Mouse (Mus musculus) midbrain, embryonic 15.5 days (tissue): ENCODE results near the gene Agtpbp1. TPM values are rescaled to one million over a fixed set of nuclear protein-coding genes. Genes with fewer than 3 reads are reported as not detected.

Source experiments
- ATAC-seq: fragments of 200-750 bp; cut with Nextera tagmentation; replicated peaks from 2 replicates; pipeline ENCODE4 v1.8.0; 2017; ENCODE audit warnings: moderate TSS enrichment
- H3K27ac ChIP-seq: fragments of 300-500 bp; sonication (generic); 2 replicates; pipeline ENCODE4 v1.5.1; 2015; ENCODE audit warnings: mild to moderate bottlenecking, inconsistent platforms
- H3K27me3 ChIP-seq: fragments of 300-500 bp; sonication (generic); replicated peaks from 2 replicates; pipeline ENCODE4 v1.6.1; 2015; ENCODE audit warnings: inconsistent platforms
- H3K36me3 ChIP-seq: fragments of 300-500 bp; sonication (generic); replicated peaks from 2 replicates; pipeline ENCODE4 v1.6.1; 2015; ENCODE audit warnings: inconsistent platforms
- H3K4me1 ChIP-seq: fragments of 300-500 bp; sonication (generic); 2 replicates; pipeline ENCODE4 v1.6.1; 2015; ENCODE audit warnings: inconsistent platforms
- H3K4me2 ChIP-seq: fragments of 300-500 bp; sonication (generic); 2 replicates; pipeline ENCODE4 v1.6.1; 2015; ENCODE audit warnings: inconsistent platforms, mild to moderate bottlenecking, moderate library complexity
- H3K4me3 ChIP-seq: fragments of 300-500 bp; sonication (generic); 2 replicates; pipeline ENCODE4 v1.5.1; 2015; ENCODE audit warnings: mild to moderate bottlenecking, inconsistent platforms
- H3K9ac ChIP-seq: fragments of 300-500 bp; sonication (generic); 2 replicates; pipeline ENCODE4 v1.6.1; 2015; ENCODE audit warnings: mild to moderate bottlenecking, inconsistent platforms
- H3K9me3 ChIP-seq: fragments of 300-500 bp; sonication (generic); 2 replicates; pipeline ENCODE4 v1.6.1; 2016; ENCODE audit warnings: inconsistent platforms
- WGBS: fragments of 180-500 bp; shearing (Covaris S2); methylation state at CpG from one replicate; pipeline ENCODE4 v1.1.7; 2015; ENCODE audit warnings: mixed read lengths; 5-methylcytosine and 5-hydroxymethylcytosine counted together
- polyA plus RNA-seq: library from polyadenylated mRNA; unstranded; fragments of >200 nt; fragmentation: Nextera tagmentation; extraction: Ambion mirVana; gene quantifications from 2 replicates; pipeline ENCODE4 v1.2.1, GENCODE M21; 2015

Agtpbp1 gene
- 70.0 and 70.4 TPM in 2 replicates for polyA plus RNA-seq

- WGBS: under 1% methylated on average over 83 of the region's 83 CpGs
- Histone ChIP-seq H3K36me3 (peaks cover 9% of the 10 kb centered on the region; the same call in 1 of the 2 replicates), H3K27ac (peak within 1 kb of the TSS; percentile 82), H3K27me3 (no peaks in the 10 kb centered on the region), H3K4me2 (peak within 1 kb of the TSS; percentile 93), H3K9me3 (no peaks in the 10 kb centered on the region), H3K4me1 (peaks cover 30% of the 10 kb centered on the region), H3K9ac (peak within 1 kb of the TSS; percentile 80), H3K4me3 (peak within 1 kb of the TSS; percentile 70)
- ATAC-seq: peak; percentile 98
These were observed at the start of gene Agtpbp1, which contains the start of gene Naa35 for GRCm38 (mm10) chr13:59584947-59585647. Gene Agtpbp1, minus strand, starts transcription at chr13:59585227. Gene Naa35, plus strand, starts transcription at chr13:59585259.

- WGBS: 82% methylated on average over 5 of the region's 5 CpGs
- Histone ChIP-seq H3K4me2 (no peak overlapping the region), H3K4me3 (no peak overlapping the region), H3K27me3 (no peaks in the 10 kb centered on the region), H3K27ac (no peak overlapping the region), H3K9ac (no peak overlapping the region), H3K4me1 (no peaks in the 10 kb centered on the region), H3K9me3 (no peaks in the 10 kb centered on the region), H3K36me3 (peaks cover 64% of the 10 kb centered on the region)
- no peak for ATAC-seq
These were observed 49.6 kb upstream of the Agtpbp1 start for GRCm38 (mm10) chr13:59634637-59635036.

DNA sequence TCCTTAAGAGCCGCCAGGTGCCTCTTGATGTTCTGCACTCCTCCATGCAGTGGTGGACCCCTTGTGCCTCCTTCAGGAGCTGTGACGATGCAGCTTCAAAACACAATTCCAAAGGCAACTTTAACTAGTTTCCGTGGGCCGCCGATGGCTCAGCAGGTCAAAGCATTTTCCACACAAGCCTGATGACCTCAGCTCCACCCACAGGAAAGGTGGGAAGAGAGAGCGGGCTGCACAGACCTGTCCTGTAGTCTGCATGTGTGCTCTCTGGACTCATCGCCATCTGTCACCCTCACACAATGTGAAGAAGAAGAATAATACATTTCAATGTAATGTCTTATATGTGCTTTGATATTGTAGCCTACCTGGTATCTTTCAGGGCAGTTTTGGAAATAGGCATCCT lies 41.7 kb upstream of the Agtpbp1 start:
- WGBS: 91% methylated on average over 7 of the region's 7 CpGs
- no peak overlapping the region for H3K27ac ChIP-seq
- no peak overlapping the region for H3K4me2 ChIP-seq
- H3K27me3 ChIP-seq: no peaks in the 10 kb centered on the region
- H3K36me3 ChIP-seq: peaks cover 66% of the 10 kb centered on the region
- no peak overlapping the region for H3K4me3 ChIP-seq
- H3K9ac ChIP-seq: no peak overlapping the region
- no peaks in the 10 kb centered on the region for H3K4me1 ChIP-seq
- H3K9me3 ChIP-seq: no peaks in the 10 kb centered on the region
- ATAC-seq: no peak

DNA sequence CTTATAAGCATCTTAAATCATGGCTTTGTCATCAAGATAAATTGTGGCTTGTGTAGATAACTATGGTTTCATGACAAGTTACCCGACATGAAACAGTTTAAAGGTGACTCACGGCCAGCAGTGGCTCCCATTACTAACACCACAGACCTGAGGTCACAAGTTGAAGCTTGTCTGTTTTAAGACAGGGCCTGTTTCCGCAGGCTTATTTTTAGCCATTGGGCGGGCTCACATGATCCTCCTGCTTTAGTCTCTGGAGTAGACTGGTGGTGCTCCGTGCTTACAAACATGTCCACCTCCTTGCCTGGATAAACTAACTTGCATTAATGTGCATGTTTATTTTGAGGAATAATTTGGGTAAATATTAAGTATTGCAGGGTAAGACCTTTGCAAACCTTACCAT lies 39.9 kb upstream of the Agtpbp1 start:
- Histone ChIP-seq H3K9ac (no peak overlapping the region), H3K9me3 (no peaks in the 10 kb centered on the region), H3K4me1 (no peaks in the 10 kb centered on the region), H3K27ac (no peak overlapping the region), H3K36me3 (peaks cover 59% of the 10 kb centered on the region), H3K27me3 (no peaks in the 10 kb centered on the region), H3K4me2 (no peak overlapping the region), H3K4me3 (no peak overlapping the region)
- 89% methylated on average over 5 of the region's 5 CpGs for WGBS
- no peak for ATAC-seq

GRCm38 (mm10) chr13:59624389-59624788 lies 39.4 kb upstream of the Agtpbp1 start:
- 94% methylated on average over 3 of the region's 3 CpGs for WGBS
- ATAC-seq: no peak
- peaks cover 55% of the 10 kb centered on the region for H3K36me3 ChIP-seq

GRCm38 (mm10) chr13:59621643-59622489 lies 36.8 kb upstream of the Agtpbp1 start:
- WGBS: 92% methylated on average over 7 of the region's 7 CpGs
- peaks cover 60% of the 10 kb centered on the region for H3K36me3 ChIP-seq
- ATAC-seq: no peak

More at GRCm38 (mm10) chr13:59624389-59624788, 39.4 kb upstream of the Agtpbp1 start:
- Histone ChIP-seq H3K27ac (no peak overlapping the region), H3K27me3 (no peaks in the 10 kb centered on the region), H3K9ac (no peak overlapping the region), H3K4me2 (no peak overlapping the region), H3K4me1 (no peaks in the 10 kb centered on the region), H3K9me3 (no peaks in the 10 kb centered on the region), H3K4me3 (no peak overlapping the region)

DNA sequence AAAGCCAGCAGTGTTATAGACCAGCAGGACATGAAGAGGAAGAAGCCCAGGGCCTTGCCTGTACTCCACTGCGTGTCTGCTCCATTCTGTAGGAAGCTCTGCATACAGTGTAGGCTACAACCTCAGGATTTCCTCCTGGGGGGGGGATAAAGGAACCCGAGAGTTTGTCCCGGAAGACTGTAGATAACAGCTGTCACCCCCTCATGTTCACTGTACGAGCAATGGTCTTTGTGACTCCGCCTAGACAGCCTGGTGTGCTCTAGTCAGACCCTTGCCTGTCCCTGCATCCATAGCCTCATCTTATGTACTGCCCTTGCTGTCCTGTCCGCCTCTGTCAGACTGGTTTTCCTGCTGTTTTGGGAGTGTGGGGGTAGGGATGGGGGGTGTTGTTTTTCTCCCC lies 33.4 kb upstream of the Agtpbp1 start:
- Histone ChIP-seq H3K36me3 (peaks cover 46% of the 10 kb centered on the region), H3K27me3 (no peaks in the 10 kb centered on the region), H3K9ac (no peak overlapping the region), H3K4me1 (no peaks in the 10 kb centered on the region), H3K27ac (no peak overlapping the region), H3K4me2 (no peak overlapping the region), H3K4me3 (no peak overlapping the region), H3K9me3 (no peaks in the 10 kb centered on the region)
- 94% methylated on average over 6 of the region's 6 CpGs for WGBS
- ATAC-seq: no peak

More at GRCm38 (mm10) chr13:59621643-59622489, 36.8 kb upstream of the Agtpbp1 start:
- Histone ChIP-seq H3K9ac (no peak overlapping the region), H3K4me3 (no peak overlapping the region), H3K9me3 (no peaks in the 10 kb centered on the region), H3K27ac (no peak overlapping the region), H3K4me2 (no peak overlapping the region), H3K27me3 (no peaks in the 10 kb centered on the region), H3K4me1 (no peaks in the 10 kb centered on the region)

GRCm38 (mm10) chr13:59615554-59615953 lies 30.5 kb upstream of the Agtpbp1 start:
- WGBS: 94% methylated on average over 4 of the region's 4 CpGs
- peaks cover 33% of the 10 kb centered on the region for H3K36me3 ChIP-seq

GRCm38 (mm10) chr13:59615152-59615551 lies 30.1 kb upstream of the Agtpbp1 start:
- no peak for ATAC-seq
- Histone ChIP-seq H3K27me3 (no peaks in the 10 kb centered on the region), H3K36me3 (peaks cover 37% of the 10 kb centered on the region), H3K9me3 (no peaks in the 10 kb centered on the region), H3K27ac (no peak overlapping the region), H3K9ac (no peak overlapping the region), H3K4me3 (no peak overlapping the region), H3K4me2 (no peak overlapping the region), H3K4me1 (no peaks in the 10 kb centered on the region)
- WGBS: 93% methylated on average over 4 of the region's 4 CpGs

More at GRCm38 (mm10) chr13:59615554-59615953, 30.5 kb upstream of the Agtpbp1 start:
- no peak overlapping the region for H3K9ac ChIP-seq
- ATAC-seq: no peak
- no peaks in the 10 kb centered on the region for H3K9me3 ChIP-seq
- H3K4me2 ChIP-seq: no peak overlapping the region
- no peak overlapping the region for H3K27ac ChIP-seq
- no peaks in the 10 kb centered on the region for H3K4me1 ChIP-seq
- no peak overlapping the region for H3K4me3 ChIP-seq
- H3K27me3 ChIP-seq: no peaks in the 10 kb centered on the region

GRCm38 (mm10) chr13:59613868-59614267 lies 28.8 kb upstream of the Agtpbp1 start:
- no peak overlapping the region for H3K9ac ChIP-seq
- no peaks in the 10 kb centered on the region for H3K9me3 ChIP-seq
- WGBS: 92% methylated on average over 4 of the region's 4 CpGs
- H3K27me3 ChIP-seq: no peaks in the 10 kb centered on the region
- no peak overlapping the region for H3K27ac ChIP-seq
- H3K36me3 ChIP-seq: peaks cover 44% of the 10 kb centered on the region
- ATAC-seq: no peak
- H3K4me3 ChIP-seq: no peak overlapping the region
- H3K4me2 ChIP-seq: no peak overlapping the region
- H3K4me1 ChIP-seq: no peaks in the 10 kb centered on the region

DNA sequence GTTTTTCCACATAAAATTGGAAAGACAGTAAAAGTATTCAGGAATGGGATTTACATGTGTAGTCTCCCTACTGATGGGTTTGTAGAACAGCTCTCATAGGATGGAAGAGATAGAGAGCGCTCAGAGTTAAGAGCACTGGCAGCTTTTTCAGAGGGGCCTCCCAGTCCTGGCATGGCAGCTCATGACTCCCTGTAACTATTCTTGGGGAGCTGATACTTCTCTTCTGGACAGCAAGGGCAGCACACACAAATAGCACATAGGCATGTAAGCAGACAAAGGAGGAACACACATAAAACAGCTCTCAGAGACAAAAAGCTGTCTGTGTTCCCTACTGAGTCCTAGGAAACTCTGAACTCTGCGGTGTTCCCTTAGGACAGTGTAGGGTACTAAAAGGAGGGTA lies 25.4 kb upstream of the Agtpbp1 start:
- ATAC-seq: no peak
- 100% methylated on average over 2 of the region's 2 CpGs for WGBS
- no peaks in the 10 kb centered on the region for H3K27me3 ChIP-seq
- no peak overlapping the region for H3K4me3 ChIP-seq
- H3K4me1 ChIP-seq: no peaks in the 10 kb centered on the region
- no peaks in the 10 kb centered on the region for H3K9me3 ChIP-seq
- H3K4me2 ChIP-seq: no peak overlapping the region
- peaks cover 44% of the 10 kb centered on the region for H3K36me3 ChIP-seq
- H3K27ac ChIP-seq: no peak overlapping the region
- H3K9ac ChIP-seq: no peak overlapping the region

- Histone ChIP-seq H3K9me3 (no peaks in the 10 kb centered on the region), H3K4me1 (no peaks in the 10 kb centered on the region), H3K4me3 (no peak overlapping the region), H3K4me2 (no peak overlapping the region), H3K27me3 (no peaks in the 10 kb centered on the region), H3K36me3 (peaks cover 45% of the 10 kb centered on the region), H3K27ac (no peak overlapping the region), H3K9ac (no peak overlapping the region)
- no peak for ATAC-seq
- 91% methylated on average over 4 of the region's 4 CpGs for WGBS
These were observed 24.9 kb upstream of the Agtpbp1 start for GRCm38 (mm10) chr13:59609885-59610284.
